Mouse (Mus musculus): ENCODE results near the gene Actbl2. TPM values are rescaled to one million over a fixed set of nuclear protein-coding genes. Genes with fewer than 3 reads are reported as not detected.

Gene Actbl2
- not detected in 2 replicates for polyA plus RNA-seq (2012; rRNA removed; ENCODE audit: low replicate concordance)

DNA sequence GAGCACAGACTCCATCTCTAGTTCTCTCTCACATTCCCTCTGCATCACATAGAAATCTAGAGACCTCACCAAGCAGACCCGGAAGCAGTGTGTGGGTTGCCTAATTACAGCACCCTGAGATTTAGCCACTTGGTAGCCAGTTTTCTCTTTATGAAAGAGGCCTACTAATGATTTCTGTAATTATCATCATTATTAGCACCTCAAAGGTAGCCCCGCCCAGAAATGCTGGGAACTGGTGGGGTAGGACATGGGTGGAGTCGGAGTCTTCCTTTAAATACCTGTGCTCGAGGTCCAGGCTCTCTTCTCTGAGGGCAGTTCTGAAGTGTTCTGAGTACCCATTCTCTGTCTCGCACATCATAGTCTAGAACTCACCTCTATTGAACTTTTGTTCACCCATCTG lies at the start of gene Actbl2:
Gene Actbl2, plus strand, starts transcription at position 301 of the 400 bp plus-strand sequence.

Other genes starting within 250 kb of the Actbl2 start
- 0.11 and 0.29 TPM in 2 replicates for gene Gpbp1, start 235.1 kb downstream of the Actbl2 start, polyA plus RNA-seq (2012; rRNA removed; ENCODE audit: low replicate concordance)